13 mouse cellular contexts compared by ENCODE assay signal in the genomic region with DNA sequence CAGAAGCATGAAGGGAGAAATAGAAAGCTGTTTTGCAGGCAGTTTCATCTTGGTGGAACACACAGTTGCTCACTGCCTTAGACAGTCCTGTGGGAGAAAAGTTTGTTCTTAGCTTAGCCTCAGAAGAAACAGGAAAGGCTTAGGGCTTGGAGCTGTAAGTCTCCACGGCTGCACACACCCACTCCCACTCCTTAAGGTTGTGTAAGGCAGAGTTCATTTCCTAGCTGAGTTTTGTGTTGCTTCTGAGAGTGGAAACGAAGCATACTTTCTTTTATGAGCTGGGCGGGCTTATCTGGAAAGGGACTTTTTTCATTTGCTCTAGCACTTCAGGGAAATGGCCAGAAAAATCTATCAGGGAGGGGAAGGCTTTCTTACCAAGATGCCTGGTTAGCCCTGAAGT. TPM values are rescaled to one million over a fixed set of nuclear protein-coding genes. Genes with fewer than 3 reads are reported as not detected.
DNase-seq lines count a peak whose midpoint lies in the region; ATAC-seq and TF ChIP-seq lines count a peak whose summit lies in the region.
"Had no signal": no experiment of that assay in that cellular context is flagged by ENCODE, and none has a peak within 500 bp of the region (broad histone marks: within the 10 kb centered on the region; RNA-seq: fewer than 3 reads in every experiment).

No protein-coding gene starts in this region.

- peak overlapping the region; percentile 14 for H3K4me2 ChIP-seq in heart, embryonic 16.5 days (ENCODE audit: low read depth, low read length)
- no peak overlapping the region for H3K4me2 ChIP-seq in midbrain, postnatal 0 days (ENCODE audit: low read depth, low read length, poor library complexity, severe bottlenecking)
- no peak overlapping the region for H3K4me2 ChIP-seq in midbrain, embryonic 14.5 days (ENCODE audit: low read length)
- H3K4me2 ChIP-seq in stomach, postnatal 0 days (replicated peaks; ENCODE audit: low read depth), result peak overlapping the region; percentile 29

- H3K27ac ChIP-seq in heart, embryonic 16.5 days (ENCODE audit: low read length), result peak overlapping the region; percentile 62
- H3K27ac ChIP-seq in midbrain, postnatal 0 days (ENCODE audit: low read depth, low read length), result 0 out of 2 replicates have a peak overlapping the region, but pooled peaks have one; percentile 32
- no peak overlapping the region for H3K27ac ChIP-seq in midbrain, embryonic 14.5 days (replicated peaks; ENCODE audit: low read depth, low read length)
- peak overlapping the region; percentile 81 for H3K27ac ChIP-seq in stomach, postnatal 0 days (replicated peaks)
- no peak overlapping the region for H3K27ac ChIP-seq in midbrain, embryonic 10.5 days (replicated peaks)

- WGBS in heart, embryonic 16.5 days, result 42% methylated on average over 3 of the region's 3 CpGs
- 73% methylated on average over 3 of the region's 3 CpGs for WGBS in midbrain, postnatal 0 days
- whole genome bisulfite sequencing in midbrain, embryonic 14.5 days, result 89% methylated on average over 3 of the region's 3 CpGs
- WGBS in stomach, postnatal 0 days, result 29% methylated on average over 3 of the region's 3 CpGs
- WGBS in midbrain, embryonic 10.5 days, result 81% methylated on average over 3 of the region's 3 CpGs

- H3K36me3 ChIP-seq in heart, embryonic 16.5 days (ENCODE audit: control insufficient read depth, insufficient read depth), result peaks cover 16% of the 10 kb centered on the region
- peaks cover 18% of the 10 kb centered on the region for H3K36me3 ChIP-seq in midbrain, postnatal 0 days (ENCODE audit: insufficient read depth, low read length)
- peaks cover 38% of the 10 kb centered on the region for H3K36me3 ChIP-seq in midbrain, embryonic 14.5 days (ENCODE audit: control insufficient read depth, insufficient read depth, low read length)
- H3K36me3 ChIP-seq in stomach, postnatal 0 days (ENCODE audit: control insufficient read depth, insufficient read depth, low read length), result peaks cover 12% of the 10 kb centered on the region
- H3K36me3 ChIP-seq in midbrain, embryonic 10.5 days, result peaks cover 58% of the 10 kb centered on the region

- no peak overlapping the region for H3K4me3 ChIP-seq in heart, embryonic 16.5 days (ENCODE audit: low read length)
- no peak overlapping the region for H3K4me3 ChIP-seq in midbrain, postnatal 0 days (ENCODE audit: low read depth, low read length)
- H3K4me3 ChIP-seq in midbrain, embryonic 14.5 days (replicated peaks; ENCODE audit: low read depth, low read length), result no peak overlapping the region
- H3K4me3 ChIP-seq in stomach, postnatal 0 days (ENCODE audit: low read depth, low read length), result no peak overlapping the region
- no peak overlapping the region for H3K4me3 ChIP-seq in midbrain, embryonic 10.5 days

- DNase-seq in heart, postnatal 10 days, result no peak
- no peak for DNase-seq in midbrain, postnatal 0 days (ENCODE audit: low spot score)
- no peak for DNase-seq in midbrain, embryonic 14.5 days
- peak; percentile 38 for DNase-seq in kidney, postnatal 14 days
- no peak for DNase-seq in stomach, postnatal 0 days (ENCODE audit: low spot score)
- no peak for DNase-seq in midbrain, embryonic 10.5 days (ENCODE audit: low spot score)
- DNase-seq: cerebellum, postnatal 25 days; liver, postnatal 0 days had no signal

- no peak overlapping the region; the same call in 1 of the 2 replicates for H3K9ac ChIP-seq in heart, embryonic 16.5 days (ENCODE audit: low read length)
- H3K9ac ChIP-seq in midbrain, postnatal 0 days (replicated peaks; ENCODE audit: low read length, poor library complexity, severe bottlenecking), result no peak overlapping the region
- no peak overlapping the region for H3K9ac ChIP-seq in midbrain, embryonic 14.5 days (replicated peaks; ENCODE audit: low read length)
- peak overlapping the region; percentile 47; the same call in 1 of the 2 replicates for H3K9ac ChIP-seq in stomach, postnatal 0 days (ENCODE audit: low read length)
- H3K9ac ChIP-seq: liver, postnatal 0 days had no signal

- no peak for ATAC-seq in heart, embryonic 16.5 days (replicated peaks; ENCODE audit: extremely low read depth, insufficient read depth, low FRiP score)
- no peak for ATAC-seq in midbrain, postnatal 0 days (ENCODE audit: low FRiP score)
- ATAC-seq in midbrain, embryonic 14.5 days (ENCODE audit: low FRiP score, low TSS enrichment), result no peak
- ATAC-seq in stomach, postnatal 0 days (ENCODE audit: low FRiP score, low TSS enrichment), result peak; percentile 31; the same call in 1 of the 2 replicates
- ATAC-seq in erythroblast, adult 5-6 weeks (replicated peaks; ENCODE audit: low FRiP score, poor library complexity, severe bottlenecking), result no peak
- ATAC-seq: liver, postnatal 0 days had no signal

- H3K27me3 ChIP-seq in heart, embryonic 16.5 days (ENCODE audit: control insufficient read depth, insufficient read depth, low read length), result no peaks in the 10 kb centered on the region
- H3K27me3 ChIP-seq in midbrain, postnatal 0 days (ENCODE audit: insufficient read depth, low read length), result no peaks in the 10 kb centered on the region
- no peaks in the 10 kb centered on the region for H3K27me3 ChIP-seq in midbrain, embryonic 14.5 days (ENCODE audit: control insufficient read depth, insufficient read depth, low read length)
- no peaks in the 10 kb centered on the region for H3K27me3 ChIP-seq in stomach, postnatal 0 days (ENCODE audit: control insufficient read depth, insufficient read depth, low read length)
- no peaks in the 10 kb centered on the region for H3K27me3 ChIP-seq in midbrain, embryonic 10.5 days (ENCODE audit: low read depth, poor library complexity, severe bottlenecking)
- H3K27me3 ChIP-seq: CH12.LX had no signal

- no peaks in the 10 kb centered on the region for H3K9me3 ChIP-seq in heart, embryonic 16.5 days (replicated peaks; ENCODE audit: control insufficient read depth, low read length)
- no peaks in the 10 kb centered on the region for H3K9me3 ChIP-seq in midbrain, postnatal 0 days (ENCODE audit: low read length)
- H3K9me3 ChIP-seq in midbrain, embryonic 14.5 days (ENCODE audit: control insufficient read depth, low read length), result no peaks in the 10 kb centered on the region
- no peaks in the 10 kb centered on the region for H3K9me3 ChIP-seq in stomach, postnatal 0 days (ENCODE audit: control insufficient read depth, low read length)
- no peaks in the 10 kb centered on the region for H3K9me3 ChIP-seq in midbrain, embryonic 10.5 days (replicated peaks)

- intact Hi-C loops in heart, postnatal 10 days (cut with DNase I), result no loop called here

- no peak for TF ChIP-seq CTCF in midbrain, postnatal 0 days (IDR thresholded peaks at IDR 0.05)
- no peak for TF ChIP-seq CTCF in stomach, postnatal 0 days (IDR thresholded peaks at IDR 0.05; ENCODE audit: low read depth)

- TF ChIP-seq EP300 in stomach, postnatal 0 days (optimal IDR thresholded peaks at IDR 0.05), result no peak

- peaks cover 14% of the 10 kb centered on the region for H3K4me1 ChIP-seq in heart, embryonic 16.5 days (ENCODE audit: control insufficient read depth, insufficient read depth, low read length)
- no peaks in the 10 kb centered on the region for H3K4me1 ChIP-seq in midbrain, postnatal 0 days (ENCODE audit: insufficient read depth, low read length)
- H3K4me1 ChIP-seq in midbrain, embryonic 14.5 days (ENCODE audit: control insufficient read depth, insufficient read depth, low read length), result no peaks in the 10 kb centered on the region
- peaks cover 9% of the 10 kb centered on the region for H3K4me1 ChIP-seq in stomach, postnatal 0 days (replicated peaks; ENCODE audit: control insufficient read depth, insufficient read depth)
- H3K4me1 ChIP-seq in midbrain, embryonic 10.5 days, result no peaks in the 10 kb centered on the region

RNA-seq across cellular contexts. Expression of a gene that starts 57.1 kb away (rescaled TPM):
- polyA plus RNA-seq in heart, embryonic 16.5 days (2015; fragmentation: Nextera tagmentation; extraction: Ambion mirVana), result not detected in 2 replicates
- not detected for total RNA-seq in heart, postnatal 10 days (2021)
- not detected in 2 replicates for total RNA-seq in midbrain, postnatal 0 days (2014; rRNA removed)
- polyA plus RNA-seq in midbrain, postnatal 0 days (2015; fragmentation: Nextera tagmentation; extraction: Ambion mirVana), result 0.41 and 0.53 TPM in 2 replicates
- not detected in 2 replicates for polyA plus RNA-seq in midbrain, embryonic 14.5 days (2014; fragmentation: Nextera tagmentation; extraction: Ambion mirVana)
- not detected in 2 replicates for polyA plus RNA-seq in stomach, postnatal 0 days (2015; fragmentation: Nextera tagmentation; extraction: Ambion mirVana)
- not detected in 2 replicates for total RNA-seq in erythroblast, adult 5-6 weeks (2015; ENCODE audit: low replicate concordance)
- total RNA-seq in erythroblast, adult 5-6 weeks (2017; ENCODE audit: low replicate concordance), result not detected in 2 replicates
- 0.37 and 0.48 TPM in 2 replicates for polyA plus RNA-seq in midbrain, embryonic 10.5 days (2016; fragmentation: Nextera tagmentation; extraction: Ambion mirVana)
- total RNA-seq: CH12.LX; gastrocnemius, postnatal 14 days; left cerebral cortex, adult 18-20 months had no signal
- polyA plus RNA-seq: liver, postnatal 0 days had no signal

Comparison
In these comparisons a context has a peak if more than half of its experiments do, and no peak if none do; other contexts are left out.
1. H3K27ac ChIP-seq: peak in heart, embryonic 16.5 days (single experiment), midbrain, postnatal 0 days (single experiment) and stomach, postnatal 0 days (single experiment); none in midbrain, embryonic 14.5 days (single experiment) and midbrain, embryonic 10.5 days (single experiment).
2. H3K4me2 ChIP-seq: peak in heart, embryonic 16.5 days (single experiment) and stomach, postnatal 0 days (single experiment); none in midbrain, postnatal 0 days (single experiment) and midbrain, embryonic 14.5 days (single experiment).